Mouse (Mus musculus): Measurements from ENCODE around the gene Dctd.

The Dctd gene

GRCm38 (mm10) chr8:48098792-48099191 lies at the start of gene Dctd:
Dctd (plus strand) TSS chr8:48099092.
- no peak for ATAC-seq (ENCODE audit: insufficient number of reproducible peaks, low FRiP score, low TSS enrichment)

GRCm38 (mm10) chr8:48053611-48054010 lies 45.3 kb upstream of the Dctd start:
- no peak for ATAC-seq (ENCODE audit: insufficient number of reproducible peaks, low FRiP score, low TSS enrichment)

GRCm38 (mm10) chr8:48063526-48064072 lies 35.3 kb upstream of the Dctd start:
- ATAC-seq (ENCODE audit: insufficient number of reproducible peaks, low FRiP score, low TSS enrichment): no peak

- ATAC-seq (ENCODE audit: insufficient number of reproducible peaks, low FRiP score, low TSS enrichment): no peak
Measured at GRCm38 (mm10) chr8:48074149-48074548, 24.7 kb upstream of the Dctd start.

- no peak for ATAC-seq (ENCODE audit: insufficient number of reproducible peaks, low FRiP score, low TSS enrichment)
Measured at GRCm38 (mm10) chr8:48082343-48082742, 16.5 kb upstream of the Dctd start.

- ATAC-seq (ENCODE audit: insufficient number of reproducible peaks, low FRiP score, low TSS enrichment): no peak
Measured at GRCm38 (mm10) chr8:48090661-48091060, 8.2 kb upstream of the Dctd start.

- no peak for ATAC-seq (ENCODE audit: insufficient number of reproducible peaks, low FRiP score, low TSS enrichment)
Measured at GRCm38 (mm10) chr8:48095378-48095777, 3.5 kb upstream of the Dctd start.

- ATAC-seq (ENCODE audit: insufficient number of reproducible peaks, low FRiP score, low TSS enrichment): peak; percentile 94
Measured at GRCm38 (mm10) chr8:48097131-48097794, 1.6 kb upstream of the Dctd start.

- ATAC-seq (ENCODE audit: insufficient number of reproducible peaks, low FRiP score, low TSS enrichment): no peak
Measured at GRCm38 (mm10) chr8:48098081-48098639, 732 bp upstream of the Dctd start.

GRCm38 (mm10) chr8:48100100-48100787 lies 1.4 kb downstream of the Dctd start:
- ATAC-seq (ENCODE audit: insufficient number of reproducible peaks, low FRiP score, low TSS enrichment): no peak

- peak; percentile 31; the same call in 1 of the 2 replicates for ATAC-seq (ENCODE audit: insufficient number of reproducible peaks, low FRiP score, low TSS enrichment)
Measured at GRCm38 (mm10) chr8:48109373-48109855, 10.5 kb downstream of the Dctd start.

- peak; percentile 74 for ATAC-seq (ENCODE audit: insufficient number of reproducible peaks, low FRiP score, low TSS enrichment)
Measured at GRCm38 (mm10) chr8:48109856-48110780, 11.2 kb downstream of the Dctd start.

- ATAC-seq (ENCODE audit: insufficient number of reproducible peaks, low FRiP score, low TSS enrichment): no peak
Measured at GRCm38 (mm10) chr8:48114591-48114990, 15.7 kb downstream of the Dctd start.

- ATAC-seq (ENCODE audit: insufficient number of reproducible peaks, low FRiP score, low TSS enrichment): no peak
Measured at GRCm38 (mm10) chr8:48122991-48123390, 24.1 kb downstream of the Dctd start.

GRCm38 (mm10) chr8:48124857-48125256 lies 26.0 kb downstream of the Dctd start:
- ATAC-seq (ENCODE audit: insufficient number of reproducible peaks, low FRiP score, low TSS enrichment): no peak

- no peak for ATAC-seq (ENCODE audit: insufficient number of reproducible peaks, low FRiP score, low TSS enrichment)
Measured at GRCm38 (mm10) chr8:48126954-48127353, 28.1 kb downstream of the Dctd start.

GRCm38 (mm10) chr8:48130266-48130665 lies 31.4 kb downstream of the Dctd start:
- ATAC-seq (ENCODE audit: insufficient number of reproducible peaks, low FRiP score, low TSS enrichment): no peak

GRCm38 (mm10) chr8:48133321-48133720 lies 34.4 kb downstream of the Dctd start:
- no peak for ATAC-seq (ENCODE audit: insufficient number of reproducible peaks, low FRiP score, low TSS enrichment)

GRCm38 (mm10) chr8:48136804-48137650 lies 38.1 kb downstream of the Dctd start:
- no peak for ATAC-seq (ENCODE audit: insufficient number of reproducible peaks, low FRiP score, low TSS enrichment)

Measured in cerebellum, adult (tissue).